In genomic region chr7:130903505-130904074, GRCm38 (mm10) we compare ENCODE assay signal across 10 mouse cellular contexts. TPM values are rescaled to one million over a fixed set of nuclear protein-coding genes. Genes with fewer than 3 reads are reported as not detected.
A peak's percentile ranks its signal among the peaks of the same experiment; 100 is the strongest.
DNase-seq lines count a peak whose midpoint lies in the region; ATAC-seq and TF ChIP-seq lines count a peak whose summit lies in the region.
"Had no signal": no experiment of that assay in that cellular context is flagged by ENCODE, and none has a peak within 500 bp of the region (broad histone marks: within the 10 kb centered on the region; RNA-seq: fewer than 3 reads in every experiment).

No protein-coding gene starts in this region.

- H3K36me3 ChIP-seq in forebrain, embryonic 11.5 days (ENCODE audit: control insufficient read depth, insufficient read depth, low read length): no peaks in the 10 kb centered on the region

- no peak for TF ChIP-seq POLR2A in lung, adult 2 months (IDR thresholded peaks at IDR 0.05; ENCODE audit: borderline replicate concordance, extremely low read depth, low read depth, low read length)

- no peak overlapping the region for H3K9ac ChIP-seq in forebrain, embryonic 11.5 days (ENCODE audit: low read length)
- H3K9ac ChIP-seq: stomach, embryonic 15.5 days had no signal

- ATAC-seq in erythroid progenitor cell, adult 5-6 weeks (replicated peaks; ENCODE audit: low FRiP score, poor library complexity, severe bottlenecking): 0 out of 2 replicates have a peak, but pooled peaks have one; percentile 25
- ATAC-seq in megakaryocyte-erythroid progenitor cell, adult 5-6 weeks (replicated peaks; ENCODE audit: low FRiP score, low TSS enrichment, poor library complexity, severe bottlenecking): peak; percentile 96
- no peak for ATAC-seq in forebrain, embryonic 11.5 days (replicated peaks; ENCODE audit: low FRiP score)

- no peaks in the 10 kb centered on the region for H3K9me3 ChIP-seq in forebrain, embryonic 11.5 days (ENCODE audit: control insufficient read depth, low read length)
- H3K9me3 ChIP-seq: embryonic facial prominence, embryonic 10.5 days; stomach, embryonic 15.5 days had no signal

- H3K4me1 ChIP-seq in lung, adult 2 months (ENCODE audit: control insufficient read depth, insufficient read depth, low read length): peaks cover 2% of the 10 kb centered on the region; the same call in 1 of the 2 replicates
- no peaks in the 10 kb centered on the region for H3K4me1 ChIP-seq in forebrain, embryonic 11.5 days (replicated peaks; ENCODE audit: control insufficient read depth, insufficient read depth, low read length)
- H3K4me1 ChIP-seq: embryonic facial prominence, embryonic 10.5 days; stomach, embryonic 15.5 days had no signal

- no peak overlapping the region for H3K27ac ChIP-seq in forebrain, embryonic 11.5 days (ENCODE audit: low read depth, low read length)
- H3K27ac ChIP-seq: embryonic facial prominence, embryonic 10.5 days; stomach, embryonic 15.5 days had no signal

- no peak overlapping the region for H3K4me2 ChIP-seq in forebrain, embryonic 11.5 days (ENCODE audit: low read depth, low read length, severe bottlenecking)
- H3K4me2 ChIP-seq: stomach, embryonic 15.5 days had no signal

- peak overlapping the region; percentile 42 for H3K4me3 ChIP-seq in lung, adult 2 months (replicated peaks; ENCODE audit: extremely low read depth, low read depth, low read length)
- H3K4me3 ChIP-seq in forebrain, embryonic 11.5 days (ENCODE audit: low read depth, low read length): no peak overlapping the region
- H3K4me3 ChIP-seq: embryonic facial prominence, embryonic 10.5 days; stomach, embryonic 15.5 days had no signal

- no peaks in the 10 kb centered on the region for H3K27me3 ChIP-seq in forebrain, embryonic 11.5 days (ENCODE audit: control insufficient read depth, insufficient read depth, low read length)
- H3K27me3 ChIP-seq: stomach, embryonic 15.5 days had no signal

- DNase-seq in lung, adult 2 months: no peak
- no peak for DNase-seq in lung, postnatal 10 days
- peak; percentile 63 for DNase-seq in thymus, postnatal 14 days
- DNase-seq in urinary bladder, postnatal 25 days (ENCODE audit: low spot score): no peak
- no peak for DNase-seq in kidney, postnatal 14 days
- no peak for DNase-seq in forebrain, embryonic 11.5 days (ENCODE audit: low spot score)

- WGBS in lung, adult 2 months: 63% methylated on average over 16 of the region's 16 CpGs
- 87% methylated on average over 16 of the region's 16 CpGs for WGBS in forebrain, embryonic 11.5 days

- no peak for TF ChIP-seq CTCF in lung, adult 2 months (IDR thresholded peaks at IDR 0.05; ENCODE audit: insufficient read depth, low read length)

RNA-seq across cellular contexts. Expression of gene Htra1, which starts 32.3 kb away (rescaled TPM):
- polyA plus RNA-seq in lung, adult 2 months (2012; rRNA removed): 64.7 and 65.2 TPM in 2 replicates
- total RNA-seq in erythroid progenitor cell, adult 5-6 weeks (2015; ENCODE audit: low replicate concordance): not detected in 2 replicates
- total RNA-seq in erythroid progenitor cell, adult 5-6 weeks (2017; ENCODE audit: low replicate concordance): not detected in 2 replicates
- 0.45 TPM in 1 of 2 replicates, not detected in the other for total RNA-seq in megakaryocyte-erythroid progenitor cell, adult 5-6 weeks (2014; fragmentation: Nextera tagmentation)
- not detected in 2 replicates for total RNA-seq in megakaryocyte-erythroid progenitor cell, adult 5-6 weeks (2017)
- 2.7 and 4.2 TPM in 2 replicates for polyA plus RNA-seq in forebrain, embryonic 11.5 days (2014; fragmentation: Nextera tagmentation; extraction: Ambion mirVana)

RNA-seq across cellular contexts. Expression of gene Plekha1, which starts 38.0 kb away (rescaled TPM):
- polyA plus RNA-seq in lung, adult 2 months (2012; rRNA removed): 66.8 and 99.2 TPM in 2 replicates
- 2.9 TPM in 2 replicates for total RNA-seq in erythroid progenitor cell, adult 5-6 weeks (2015; ENCODE audit: low replicate concordance)
- 1.9 and 3.4 TPM in 2 replicates for total RNA-seq in erythroid progenitor cell, adult 5-6 weeks (2017; ENCODE audit: low replicate concordance)
- total RNA-seq in megakaryocyte-erythroid progenitor cell, adult 5-6 weeks (2014; fragmentation: Nextera tagmentation): 1.2 and 5.4 TPM in 2 replicates
- total RNA-seq in megakaryocyte-erythroid progenitor cell, adult 5-6 weeks (2017): 3.0 and 5.8 TPM in 2 replicates
- polyA plus RNA-seq in forebrain, embryonic 11.5 days (2014; fragmentation: Nextera tagmentation; extraction: Ambion mirVana): 31.4 and 32.2 TPM in 2 replicates
